11 mouse cellular contexts compared by ENCODE assay signal in genomic region chr11:89209531-89209950, GRCm38 (mm10).
DNase-seq lines count a peak whose midpoint lies in the region; ATAC-seq and TF ChIP-seq lines count a peak whose summit lies in the region.
"Had no signal": no experiment of that assay in that cellular context is flagged by ENCODE, and none has a peak within 500 bp of the region (broad histone marks: within the 10 kb centered on the region; RNA-seq: fewer than 3 reads in every experiment).

No protein-coding gene starts in this region.

- no peaks in the 10 kb centered on the region for H3K9me3 ChIP-seq in hindbrain, embryonic 11.5 days (ENCODE audit: control insufficient read depth, low read length)
- H3K9me3 ChIP-seq in hindbrain, embryonic 13.5 days = no peaks in the 10 kb centered on the region
- no peaks in the 10 kb centered on the region for H3K9me3 ChIP-seq in forebrain, embryonic 14.5 days (replicated peaks; ENCODE audit: control insufficient read depth, low read length)

- DNase-seq in hindbrain, embryonic 11.5 days (ENCODE audit: low spot score) = peak; percentile 23
- DNase-seq in embryo, embryonic 10.5 days (ENCODE audit: low spot score) = peak; percentile 46
- peak; percentile 47 for DNase-seq in forebrain, embryonic 14.5 days (ENCODE audit: low spot score)
- peak; percentile 17 for DNase-seq in mesoderm, embryonic 11.5 days (ENCODE audit: low read depth, low spot score)
- no peak for DNase-seq in yolk sac, embryonic 10.5 days (ENCODE audit: low spot score)
- no peak for DNase-seq in thymus, adult 2 months
- DNase-seq in left cerebral cortex, adult 8-10 months (ENCODE audit: low spot score in 2 of 2) = no peak
- DNase-seq: adrenal gland, adult 8-10 months; cerebellum, adult 18-20 months had no signal

- H3K36me3 ChIP-seq in hindbrain, embryonic 11.5 days (ENCODE audit: control insufficient read depth, insufficient read depth, low read length) = no peaks in the 10 kb centered on the region
- no peaks in the 10 kb centered on the region for H3K36me3 ChIP-seq in hindbrain, embryonic 13.5 days
- no peaks in the 10 kb centered on the region for H3K36me3 ChIP-seq in forebrain, embryonic 14.5 days (ENCODE audit: control insufficient read depth, insufficient read depth, low read length)
- no peaks in the 10 kb centered on the region for H3K36me3 ChIP-seq in thymus, adult 2 months (ENCODE audit: control insufficient read depth, insufficient read depth, low read length)

- 0 out of 2 replicates have a peak overlapping the region, but pooled peaks have one; percentile 0 for H3K9ac ChIP-seq in hindbrain, embryonic 11.5 days (ENCODE audit: low read depth, low read length)
- no peak overlapping the region for H3K9ac ChIP-seq in hindbrain, embryonic 13.5 days
- peak overlapping the region; percentile 22; the same call in 1 of the 2 replicates for H3K9ac ChIP-seq in forebrain, embryonic 14.5 days (ENCODE audit: low read length)
- H3K9ac ChIP-seq: liver, embryonic 14.5 days had no signal

- H3K27ac ChIP-seq in hindbrain, embryonic 11.5 days (ENCODE audit: low read depth, low read length) = no peak overlapping the region
- H3K27ac ChIP-seq in hindbrain, embryonic 13.5 days = no peak overlapping the region
- no peak overlapping the region for H3K27ac ChIP-seq in forebrain, embryonic 14.5 days (ENCODE audit: low read depth, low read length)
- no peak overlapping the region for H3K27ac ChIP-seq in thymus, adult 2 months (ENCODE audit: control insufficient read depth, insufficient read depth, low read length)
- H3K27ac ChIP-seq: liver, embryonic 14.5 days had no signal

- TF ChIP-seq POLR2A in thymus, adult 2 months (IDR thresholded peaks at IDR 0.05; ENCODE audit: control insufficient read depth, extremely low read depth, insufficient read depth, low read length, poor library complexity) = no peak

- WGBS in hindbrain, embryonic 11.5 days = 30% methylated on average over 11 of the region's 11 CpGs
- 25% methylated on average over 11 of the region's 11 CpGs for WGBS in hindbrain, embryonic 13.5 days
- 3% methylated on average over 11 of the region's 11 CpGs for WGBS in forebrain, embryonic 14.5 days
- 59% methylated on average over 11 of the region's 11 CpGs for WGBS in thymus, adult 2 months

- peaks cover 3% of the 10 kb centered on the region; the same call in 1 of the 2 replicates for H3K4me1 ChIP-seq in hindbrain, embryonic 11.5 days (replicated peaks; ENCODE audit: control insufficient read depth, insufficient read depth, low read length)
- H3K4me1 ChIP-seq in hindbrain, embryonic 13.5 days (replicated peaks) = peaks cover 5% of the 10 kb centered on the region; the same call in 1 of the 2 replicates
- 0 out of 2 replicates have a peak, but pooled peaks cover 5% of the 10 kb centered on the region for H3K4me1 ChIP-seq in forebrain, embryonic 14.5 days (ENCODE audit: control insufficient read depth, insufficient read depth, low read length)
- H3K4me1 ChIP-seq in thymus, adult 2 months (replicated peaks; ENCODE audit: control insufficient read depth, insufficient read depth, low read length) = no peaks in the 10 kb centered on the region

- H3K27me3 ChIP-seq in hindbrain, embryonic 11.5 days (ENCODE audit: control insufficient read depth, insufficient read depth, low read length) = no peaks in the 10 kb centered on the region
- H3K27me3 ChIP-seq in hindbrain, embryonic 13.5 days = no peaks in the 10 kb centered on the region
- no peaks in the 10 kb centered on the region for H3K27me3 ChIP-seq in forebrain, embryonic 14.5 days (replicated peaks; ENCODE audit: control insufficient read depth, insufficient read depth, low read length)
- no peaks in the 10 kb centered on the region for H3K27me3 ChIP-seq in thymus, adult 2 months (ENCODE audit: control insufficient read depth, insufficient read depth, low read length)

- H3K4me2 ChIP-seq in hindbrain, embryonic 11.5 days (replicated peaks; ENCODE audit: low read depth, low read length) = no peak overlapping the region
- H3K4me2 ChIP-seq in hindbrain, embryonic 13.5 days = no peak overlapping the region
- H3K4me2 ChIP-seq in forebrain, embryonic 14.5 days (ENCODE audit: low read length) = peak overlapping the region; percentile 30

- no peak for TF ChIP-seq CTCF in thymus, adult 2 months (IDR thresholded peaks at IDR 0.05; ENCODE audit: borderline replicate concordance, control insufficient read depth, extremely low read depth, insufficient read depth, low read length, poor library complexity)

- peak; percentile 22; the same call in 1 of the 2 replicates for ATAC-seq in hindbrain, embryonic 11.5 days (ENCODE audit: low FRiP score)
- ATAC-seq in hindbrain, embryonic 13.5 days (ENCODE audit: low FRiP score) = no peak
- peak; percentile 75 for ATAC-seq in forebrain, embryonic 14.5 days

- H3K4me3 ChIP-seq in hindbrain, embryonic 11.5 days (ENCODE audit: low read depth, low read length) = no peak overlapping the region
- H3K4me3 ChIP-seq in hindbrain, embryonic 13.5 days = no peak overlapping the region
- H3K4me3 ChIP-seq in forebrain, embryonic 14.5 days (ENCODE audit: low read depth, low read length) = no peak overlapping the region
- H3K4me3 ChIP-seq in thymus, adult 2 months (ENCODE audit: control insufficient read depth, insufficient read depth, low read length) = no peak overlapping the region

Comparison
In these comparisons a context has a peak if more than half of its experiments do, and no peak if none do; other contexts are left out.
1. DNase-seq: peak in hindbrain, embryonic 11.5 days (single experiment), embryo, embryonic 10.5 days (single experiment), forebrain, embryonic 14.5 days (single experiment) and mesoderm, embryonic 11.5 days (single experiment); none in yolk sac, embryonic 10.5 days (single experiment), thymus, adult 2 months (single experiment) and left cerebral cortex, adult 8-10 months (0 of 2).